Mouse (Mus musculus) stomach, postnatal 0 days (tissue): ENCODE data around the gene 2200002D01Rik.
"Not testable (repeated sequence)": the region's sequence is repeated elsewhere in the genome, so short reads cannot be mapped to it uniquely, and the experiment has no call there.

Experiments used
- CTCF ChIP-seq: IDR thresholded peaks from 2 replicates; pipeline ENCODE4 v1.5.1; 2016; ENCODE audit warnings: antibody characterized with exemption, low read depth, mild to moderate bottlenecking, moderate library complexity
- EP300 ChIP-seq: optimal IDR thresholded peaks from 2 replicates; pipeline ENCODE3; 2016; ENCODE audit warnings: antibody characterized with exemption

GRCm38 (mm10) chr7:29237596-29237995 lies 10.7 kb downstream of the 2200002D01Rik start:
- not testable (repeated sequence) for TF ChIP-seq EP300, CTCF
